Mouse (Mus musculus) cortical plate, adult 2 months (tissue): ENCODE measurements around the gene Ptprg.

Experiments used
- CTCF ChIP-seq: fragments of 200-500 bp; IDR thresholded peaks from 2 replicates; pipeline ENCODE4 v1.5.1; 2011; ENCODE audit warnings: mild to moderate bottlenecking, control low read depth, low read length; ENCODE audit not compliant: insufficient read depth; ENCODE audit errors: extremely low read depth
- POLR2A ChIP-seq: fragments of 200-500 bp; IDR thresholded peaks from 2 replicates; pipeline ENCODE4 v1.6.1; 2011; ENCODE audit warnings: mild to moderate bottlenecking, low read length, control low read depth; ENCODE audit not compliant: insufficient read depth; ENCODE audit errors: extremely low read depth

DNA sequence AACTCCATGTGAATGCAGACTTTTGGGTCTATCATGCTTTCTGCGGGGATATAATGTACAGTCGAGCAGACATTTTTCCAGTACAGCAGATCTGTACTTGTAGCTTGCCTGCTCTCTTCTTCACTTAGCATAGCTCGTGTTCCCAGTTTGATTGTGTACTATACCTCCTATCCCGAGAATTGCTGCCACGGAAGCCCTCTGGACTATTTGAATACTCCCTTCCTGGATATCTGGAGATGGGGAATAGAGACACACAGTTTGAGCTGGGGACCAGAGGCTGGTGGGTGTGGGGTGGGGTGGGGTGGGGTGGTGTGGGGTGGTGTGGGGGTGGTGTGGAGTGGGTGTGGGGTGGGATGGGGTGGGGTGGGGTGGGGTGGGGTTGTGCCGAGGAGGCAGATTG, 263.9 kb downstream of the Ptprg start:
- TF ChIP-seq CTCF = no peak
- no peak for TF ChIP-seq POLR2A
